Mouse (Mus musculus) lung, postnatal 0 days (tissue): ENCODE results near the gene Ptp4a2.

Source experiments
- CTCF ChIP-seq: IDR thresholded peaks from 2 replicates; pipeline ENCODE4 v1.5.1; 2016; ENCODE audit warnings: antibody characterized with exemption, mild to moderate bottlenecking
- EP300 ChIP-seq: IDR thresholded peaks from 2 replicates; pipeline ENCODE4 v1.6.1; 2016; ENCODE audit warnings: antibody characterized with exemption, mild to moderate bottlenecking, control low read depth

DNA sequence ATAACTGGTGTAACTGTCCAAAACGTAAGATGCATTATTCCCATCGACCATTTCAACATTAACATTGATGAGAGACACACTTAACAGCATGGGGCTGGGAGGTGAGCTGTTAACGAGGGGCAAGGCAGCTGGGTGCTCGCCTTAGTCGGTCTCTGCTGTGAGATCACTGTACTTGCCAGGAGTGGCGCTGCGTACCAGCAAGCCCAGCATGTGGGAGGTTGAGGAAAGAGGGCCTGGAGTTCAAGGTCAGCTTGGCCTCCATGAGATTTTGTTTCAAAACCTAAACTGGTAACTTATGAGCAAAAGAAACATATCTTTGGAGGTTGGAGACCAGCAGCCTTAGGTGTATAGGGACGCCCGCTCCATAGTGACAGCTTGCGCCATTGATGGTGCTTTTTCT, 78.6 kb downstream of the Ptp4a2 start:
- TF ChIP-seq CTCF, result no peak
- no peak for TF ChIP-seq EP300
